Mouse (Mus musculus): Measurements from ENCODE around the gene Nufip1. TPM values are rescaled to one million over a fixed set of nuclear protein-coding genes. Genes with fewer than 3 reads are reported as not detected.
A peak's percentile ranks its signal among the peaks of the same experiment; 100 is the strongest.
"Not testable (repeated sequence)": the region's sequence is repeated elsewhere in the genome, so short reads cannot be mapped to it uniquely, and the experiment has no call there.

Gene Nufip1
- total RNA-seq, 2 experiments from 2014 or later = 6.0 to 6.4 TPM

DNA sequence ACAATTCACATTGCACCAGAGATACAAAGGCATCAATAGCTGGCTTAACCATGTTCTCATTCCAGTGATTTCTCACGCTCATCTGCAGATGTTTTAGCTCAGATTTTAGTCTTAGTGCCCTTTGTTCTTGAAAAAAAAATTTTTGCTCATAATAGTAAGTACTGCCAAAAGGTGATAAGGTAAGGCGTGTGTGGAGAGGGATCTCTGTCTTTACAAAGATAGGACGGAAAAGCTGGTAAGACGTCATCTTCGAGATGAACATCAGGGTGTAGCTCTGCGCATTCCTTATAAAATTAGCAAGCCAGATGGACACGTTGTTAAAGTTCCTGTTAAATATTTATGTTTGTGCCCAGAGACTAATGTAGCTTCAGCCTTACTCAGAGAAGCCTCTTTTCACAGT is 35.2 kb downstream of the Nufip1 start:
- DNase-seq = no peak

DNA sequence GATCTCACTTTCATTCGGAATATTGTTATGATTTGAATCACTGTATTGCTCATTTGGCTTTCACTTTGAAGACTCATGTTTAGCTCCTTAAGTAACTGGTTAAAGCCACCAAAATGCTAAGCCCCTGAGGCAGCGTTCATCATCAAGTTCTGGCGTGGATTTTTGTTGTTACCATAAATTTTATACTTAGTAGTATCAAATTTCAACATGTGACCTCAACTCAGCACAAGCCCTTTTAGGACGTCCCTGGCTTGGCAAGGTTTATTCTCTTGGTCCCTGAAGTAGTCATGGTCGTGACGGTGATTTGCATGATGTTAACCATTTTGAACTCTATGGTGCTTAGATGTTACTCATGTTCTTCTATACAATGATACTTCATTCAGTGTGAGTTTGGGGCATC is 36.4 kb downstream of the Nufip1 start:
- no peak for DNase-seq

DNA sequence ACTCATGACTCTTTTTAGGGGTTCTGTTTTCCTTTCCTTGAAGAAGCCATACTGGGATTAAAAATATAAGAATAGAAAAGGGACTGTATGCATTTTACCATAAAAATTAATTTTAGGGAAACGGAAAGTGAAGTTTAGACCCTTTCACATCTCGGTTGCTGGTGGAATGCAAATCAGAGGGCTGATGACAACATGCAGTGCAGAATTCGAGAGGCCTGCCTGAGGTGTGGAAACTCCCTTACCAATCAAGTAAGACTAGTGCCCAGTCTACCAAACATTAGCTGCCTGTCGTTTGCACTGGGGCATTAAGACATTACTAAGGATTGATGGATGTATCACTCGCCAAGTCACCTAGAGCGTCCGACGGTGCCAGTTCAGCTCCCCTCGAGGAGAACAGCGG is 37.6 kb downstream of the Nufip1 start:
- DNase-seq = no peak

DNA sequence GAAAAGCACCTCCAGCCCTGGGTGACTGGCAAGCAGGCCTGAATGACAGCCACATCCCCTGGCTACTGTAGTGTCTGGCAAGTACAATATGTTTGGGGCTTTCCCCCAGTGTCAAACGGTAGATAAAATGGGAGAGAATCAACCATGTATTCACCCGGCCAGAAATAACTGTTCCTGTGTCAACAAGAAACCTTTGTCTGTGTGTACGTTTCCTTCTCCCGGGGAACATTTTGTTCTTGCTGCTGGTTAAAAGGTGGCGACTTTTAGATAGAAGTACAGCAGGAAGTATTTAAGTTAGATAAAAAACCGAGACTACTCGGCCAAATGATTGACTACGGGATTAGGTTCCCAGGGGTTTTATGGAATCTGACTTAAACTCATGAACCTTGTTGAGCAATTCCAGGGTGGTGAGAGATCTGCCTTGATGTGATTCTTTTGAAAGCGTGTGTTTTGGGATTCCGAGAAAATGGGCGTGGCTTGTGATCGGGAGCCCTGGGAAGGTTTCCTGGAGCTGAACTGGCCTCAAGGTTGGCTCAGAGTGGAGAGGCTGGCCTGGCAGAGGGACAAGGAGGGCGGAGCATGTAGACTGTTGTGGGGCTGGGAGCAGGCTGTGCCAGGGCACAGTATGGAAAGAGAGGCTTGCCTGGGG is 39.0 kb downstream of the Nufip1 start:
- peak; percentile 92 for DNase-seq

DNA sequence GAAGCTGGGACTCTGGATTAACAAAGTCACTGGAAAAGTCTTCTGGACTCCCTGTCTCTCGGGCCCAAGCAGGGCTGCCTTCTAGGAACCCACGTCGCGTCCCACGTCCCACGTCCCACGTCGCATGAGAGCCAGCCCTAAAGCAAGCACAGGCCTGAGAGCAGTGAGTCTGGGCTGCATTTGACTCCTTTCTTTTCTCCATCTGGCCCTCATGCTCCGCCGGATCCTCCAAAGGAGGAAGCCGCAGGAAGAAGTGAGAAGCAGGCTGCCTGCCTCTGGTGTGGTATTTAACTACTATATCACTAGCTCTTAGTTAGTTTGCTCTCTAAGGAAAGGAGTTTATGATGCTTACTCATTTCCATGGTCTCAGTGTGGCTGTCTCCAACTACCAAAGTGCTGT is 39.8 kb downstream of the Nufip1 start:
- DNase-seq = no peak

DNA sequence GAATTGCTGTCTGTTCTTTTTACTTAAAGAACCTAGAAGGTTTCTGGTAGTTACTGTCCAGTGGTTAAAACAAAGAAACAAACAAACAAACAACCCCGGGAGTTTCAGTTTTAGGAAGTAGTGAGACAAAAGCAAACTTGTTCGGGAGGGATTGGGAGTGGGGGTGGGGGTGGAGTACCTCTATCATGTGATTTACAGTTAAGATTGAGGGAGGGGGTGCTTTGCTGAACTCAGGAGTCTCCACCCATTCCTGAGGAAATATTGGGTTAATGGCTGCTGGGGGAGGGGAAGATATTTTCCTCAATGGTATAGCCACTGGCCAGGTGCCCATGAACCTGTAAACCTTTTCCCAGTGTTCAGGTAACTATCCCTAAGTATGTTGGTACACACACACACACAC is 40.3 kb downstream of the Nufip1 start:
- no peak for DNase-seq

DNA sequence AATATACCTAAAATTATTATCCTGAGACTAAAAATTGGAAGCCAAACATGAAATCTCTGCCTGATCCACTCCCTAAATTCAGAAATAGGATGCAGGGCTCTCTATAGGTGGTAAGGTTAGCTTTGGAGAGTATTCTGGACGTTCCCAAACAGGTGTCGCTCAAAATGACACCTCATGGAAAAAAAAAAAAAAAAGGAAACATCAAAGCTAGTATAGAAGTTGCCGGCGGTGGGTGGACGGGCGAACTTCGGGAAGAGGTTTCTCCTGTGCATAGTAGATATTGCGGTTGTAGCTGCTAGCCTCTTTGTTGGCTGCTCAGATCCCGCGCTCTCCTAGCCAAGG is 41.1 kb downstream of the Nufip1 start:
- DNase-seq = no peak

DNA sequence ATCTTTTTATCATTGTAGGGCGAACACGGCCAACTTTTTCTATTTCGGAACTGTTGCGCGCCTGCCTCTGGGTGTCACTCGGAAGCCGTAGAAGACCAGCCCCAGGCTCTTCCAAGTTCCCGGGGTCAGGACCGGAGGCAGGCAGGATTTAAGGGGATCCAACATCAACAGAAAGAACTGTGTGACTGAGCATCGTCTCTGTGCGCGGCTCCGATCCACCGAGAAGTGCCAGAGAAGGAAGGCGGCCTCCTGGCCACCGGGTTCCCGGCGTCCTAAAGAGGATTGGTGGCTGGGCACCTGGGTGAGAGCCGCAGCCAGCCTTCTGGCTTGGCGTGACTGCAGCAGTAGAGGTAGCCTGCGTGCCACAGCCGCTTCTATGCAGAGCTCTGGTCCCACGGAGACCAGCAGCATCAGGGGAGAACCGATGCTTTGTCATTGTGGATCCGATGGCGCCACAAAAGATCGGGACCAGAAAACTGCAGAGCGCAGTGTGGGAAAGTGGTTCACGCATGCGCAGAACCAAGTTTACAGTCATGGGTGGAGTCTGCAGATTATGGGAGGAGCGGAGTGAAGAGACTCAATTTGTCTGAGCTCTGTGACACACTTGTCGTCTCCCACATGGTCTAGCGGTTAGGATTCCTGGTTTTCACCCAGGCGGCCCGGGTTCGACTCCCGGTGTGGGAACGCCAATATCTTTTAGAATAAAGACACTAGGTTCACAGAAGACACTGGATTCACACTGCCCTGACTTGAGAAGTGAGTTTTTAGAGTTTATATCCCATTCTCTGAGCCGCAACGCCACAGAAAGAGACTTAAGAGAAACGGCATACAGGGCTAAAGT is 41.7 kb downstream of the Nufip1 start:
- peak; percentile 96 for DNase-seq

DNA sequence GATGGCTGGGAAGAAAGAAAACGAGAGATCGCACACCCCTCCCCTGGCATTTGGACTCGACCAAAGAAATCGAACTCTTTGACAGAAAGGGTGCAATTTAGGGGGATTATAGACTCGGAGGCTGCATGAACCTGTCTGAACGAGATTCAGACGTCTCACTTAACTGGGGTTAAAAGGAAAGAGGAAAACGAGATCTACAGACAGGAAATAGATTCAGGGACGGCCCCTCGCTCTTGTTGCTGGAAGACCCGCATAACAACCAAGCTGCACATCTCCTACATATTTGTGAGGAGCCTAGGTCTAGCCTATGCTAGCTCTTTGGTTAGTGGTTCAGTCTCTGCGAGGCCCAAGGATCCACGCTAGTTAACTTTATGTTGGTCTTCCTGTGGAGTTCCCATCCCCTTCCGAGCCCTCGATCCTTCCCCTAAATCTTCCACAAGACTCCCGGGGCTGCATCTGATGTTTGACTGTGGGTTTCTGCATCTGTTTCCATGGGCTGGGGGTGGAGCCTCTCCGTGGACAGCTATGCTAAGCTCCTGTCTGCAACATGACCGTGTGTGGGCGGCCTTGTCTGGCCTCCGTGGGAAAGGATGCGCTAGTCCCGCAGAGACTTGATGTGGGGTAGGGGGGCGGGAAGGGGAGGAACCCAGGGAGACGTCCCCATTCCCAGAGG is 42.4 kb downstream of the Nufip1 start:
- DNase-seq = peak; percentile 17

DNA sequence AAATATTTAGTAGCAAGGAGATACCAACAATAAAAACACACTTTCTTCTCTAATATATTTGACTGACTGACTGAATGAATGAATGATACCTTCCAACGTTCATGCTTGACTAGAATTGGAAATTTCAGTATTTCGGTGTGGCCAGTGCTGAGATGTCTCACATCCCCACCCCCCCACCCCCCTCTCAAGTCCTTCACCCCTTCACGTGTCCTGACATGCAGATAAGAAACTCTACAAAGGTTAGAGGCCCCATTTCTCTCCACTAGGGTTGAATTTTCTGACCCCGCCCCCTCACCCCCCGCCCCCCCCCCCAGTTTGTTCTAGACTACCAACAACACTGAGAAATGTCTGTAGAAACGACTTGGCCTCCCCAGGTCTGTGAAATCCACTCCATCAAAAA is 43.1 kb downstream of the Nufip1 start:
- no peak for DNase-seq

DNA sequence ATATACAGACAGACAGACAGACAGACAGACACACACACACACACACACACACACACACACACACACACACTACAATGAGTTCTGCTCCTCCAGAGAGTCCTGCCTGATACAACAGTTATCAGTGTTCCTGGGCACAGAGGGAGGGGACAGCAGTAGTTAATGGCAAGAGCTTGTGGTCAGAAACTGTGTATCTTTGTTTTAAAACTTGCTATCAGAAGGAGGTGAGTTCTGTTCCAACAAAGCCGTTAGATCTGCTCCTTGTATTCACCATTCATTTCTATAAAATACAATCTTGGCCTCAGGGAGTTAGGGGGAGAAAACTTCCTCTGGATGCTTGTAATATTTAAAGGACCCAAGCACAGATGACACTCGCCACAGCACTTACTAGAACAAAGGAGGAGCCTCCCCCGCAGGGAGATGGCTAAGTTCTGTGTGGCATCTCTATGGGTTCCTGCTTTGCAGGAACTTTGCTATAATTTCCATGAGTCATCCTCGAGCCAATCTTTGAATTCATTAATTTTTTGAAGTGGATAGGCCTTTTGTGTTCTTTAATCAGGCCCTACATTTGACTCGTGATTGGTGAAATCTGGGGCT is 47.6 kb downstream of the Nufip1 start:
- no peak for DNase-seq

DNA sequence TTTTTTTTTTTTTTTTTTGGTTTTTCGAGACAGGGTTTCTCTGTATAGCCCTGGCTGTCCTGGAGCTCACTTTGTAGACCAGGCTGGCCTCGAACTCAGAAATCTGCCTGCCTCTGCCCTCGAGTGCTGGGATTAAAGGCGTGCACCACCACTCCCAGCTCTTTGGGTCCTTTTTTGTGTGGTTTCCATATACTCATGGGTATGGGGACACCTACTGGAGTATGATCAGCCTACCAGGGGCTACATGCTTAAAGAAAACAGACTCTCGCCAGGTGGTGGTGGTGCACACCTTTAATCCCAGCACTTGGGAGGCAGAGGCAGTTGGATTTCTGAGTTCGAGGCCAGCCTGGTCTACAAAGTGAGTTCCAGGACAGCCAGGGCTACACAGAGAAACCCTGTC is 49.9 kb downstream of the Nufip1 start:
- DNase-seq = not testable (repeated sequence)

DNA sequence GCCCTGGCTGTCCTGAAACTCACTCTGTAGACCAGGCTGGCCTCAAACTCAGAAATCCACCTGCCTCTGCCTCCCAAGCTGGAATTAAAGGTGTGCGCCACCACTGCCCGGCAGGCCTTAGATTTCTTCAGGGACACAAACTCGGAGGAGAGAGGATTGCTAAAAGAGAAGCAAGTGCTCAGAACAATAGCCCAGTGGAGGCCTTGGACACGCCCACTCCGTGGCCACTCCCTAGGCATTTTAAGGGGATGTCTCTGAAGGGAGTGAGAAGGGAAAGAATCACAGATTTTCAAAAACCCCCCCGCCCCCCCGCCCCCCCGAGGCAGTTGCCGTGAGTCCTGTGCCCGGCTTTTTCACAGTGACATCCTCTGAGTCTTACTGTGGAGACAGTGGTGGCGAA is 53.5 kb downstream of the Nufip1 start:
- no peak for DNase-seq

DNA sequence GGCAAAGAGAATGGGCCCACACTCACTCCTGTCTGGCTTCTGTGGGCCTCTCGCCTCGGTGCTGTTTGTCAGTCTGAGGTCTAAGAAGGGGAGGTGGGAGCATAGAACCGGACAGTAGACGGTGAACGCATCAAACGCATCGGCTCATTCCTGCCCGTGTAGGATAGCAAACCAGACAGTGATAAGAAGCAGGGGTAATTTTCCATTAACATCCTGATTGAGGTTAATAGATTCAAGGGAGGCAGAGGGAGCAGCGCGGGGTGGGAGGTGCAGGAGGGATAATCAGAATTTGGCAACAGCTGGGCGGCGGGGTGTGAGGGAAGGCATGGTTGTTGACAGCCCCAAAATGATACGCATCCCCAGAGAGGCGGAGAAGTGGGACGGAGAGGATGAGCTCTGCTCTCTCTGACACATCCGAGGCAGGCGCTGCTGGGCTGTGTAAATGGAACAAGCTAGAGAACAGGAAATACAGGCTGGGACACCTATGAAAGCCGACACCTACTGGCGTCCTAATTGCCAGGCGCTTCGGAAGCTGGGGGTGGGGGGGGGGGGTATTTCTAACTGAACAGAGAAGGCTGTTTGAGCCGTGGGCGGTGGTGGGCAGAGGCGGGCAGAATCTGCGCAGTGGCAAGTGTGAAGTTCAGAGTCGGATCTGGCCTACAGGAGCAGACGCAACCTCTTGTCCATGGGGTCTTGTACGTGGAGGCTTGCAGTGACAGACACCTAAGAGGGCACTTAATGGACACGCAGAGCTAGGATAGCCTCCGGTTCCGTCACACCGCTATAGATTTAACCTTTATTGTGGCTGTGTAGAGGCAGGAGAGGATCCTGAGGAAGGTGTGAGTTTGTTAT is 54.4 kb downstream of the Nufip1 start:
- peak; percentile 45 for DNase-seq

DNA sequence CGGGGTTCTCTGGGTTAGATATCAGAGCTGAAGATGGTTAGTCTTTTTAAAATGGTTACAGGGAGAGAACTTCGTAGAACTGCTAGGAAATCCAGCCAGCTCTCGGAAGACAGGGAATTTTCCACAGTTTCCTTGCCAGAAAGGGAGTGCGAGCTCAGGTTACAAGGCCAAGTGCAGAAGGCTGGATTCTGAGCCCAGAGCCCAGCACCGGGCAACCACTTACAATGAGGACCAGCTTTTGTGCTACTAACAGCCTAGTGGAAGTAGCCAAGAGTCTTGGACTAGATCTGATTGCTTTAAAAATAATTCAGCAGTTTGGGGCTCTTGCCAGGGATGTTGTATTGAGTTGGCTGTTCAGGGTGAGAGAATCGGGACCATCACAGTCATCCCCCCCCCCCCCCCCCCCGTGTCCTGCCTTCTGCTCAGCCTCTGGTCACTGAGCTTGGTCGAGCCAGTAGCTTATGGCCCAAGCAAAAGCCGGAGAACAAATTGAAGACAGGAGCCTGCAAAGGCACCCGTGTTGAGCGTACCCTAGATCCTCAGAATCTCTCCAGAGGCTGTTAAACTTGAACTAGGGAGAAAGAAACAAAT is 59.3 kb downstream of the Nufip1 start:
- DNase-seq = peak; percentile 15

DNA sequence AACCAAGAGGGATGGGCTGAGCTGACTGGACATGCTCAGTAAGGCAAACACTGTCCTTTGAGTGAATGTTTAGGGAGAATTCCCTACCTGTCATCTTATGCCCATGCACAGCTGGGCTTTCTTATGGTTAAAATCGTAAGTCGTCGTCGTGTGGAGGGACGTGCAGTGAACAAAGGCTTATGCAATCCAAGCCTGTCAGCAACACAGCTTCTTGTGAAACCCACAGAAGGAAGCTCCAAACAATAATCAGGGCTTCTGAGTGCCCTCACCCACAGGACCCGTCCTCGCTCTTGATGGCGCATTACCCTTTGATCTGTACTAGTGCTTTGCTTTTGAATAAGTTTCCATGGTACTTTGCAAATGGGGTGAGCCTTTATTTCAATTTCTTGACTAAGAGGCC is 60.6 kb downstream of the Nufip1 start:
- no peak for DNase-seq

DNA sequence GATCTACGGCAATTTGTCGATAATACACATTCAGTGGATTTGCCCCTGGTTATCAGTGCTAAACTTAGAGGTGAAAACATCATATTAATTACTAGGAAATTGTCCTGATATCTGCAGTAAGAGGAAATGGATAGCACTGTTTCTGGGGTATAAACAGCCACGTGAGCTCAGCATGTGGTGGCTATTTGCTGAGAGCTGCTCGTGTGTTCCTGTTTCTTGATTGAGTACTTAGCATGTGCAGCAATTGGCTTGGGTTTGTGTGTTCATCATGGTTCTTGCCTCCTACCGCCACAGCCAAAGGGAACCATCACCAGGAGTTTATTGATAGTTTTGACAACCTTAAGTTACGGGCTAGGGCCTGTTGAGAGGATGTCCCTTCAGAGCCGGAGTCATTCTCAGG is 63.6 kb downstream of the Nufip1 start:
- no peak for DNase-seq

DNA sequence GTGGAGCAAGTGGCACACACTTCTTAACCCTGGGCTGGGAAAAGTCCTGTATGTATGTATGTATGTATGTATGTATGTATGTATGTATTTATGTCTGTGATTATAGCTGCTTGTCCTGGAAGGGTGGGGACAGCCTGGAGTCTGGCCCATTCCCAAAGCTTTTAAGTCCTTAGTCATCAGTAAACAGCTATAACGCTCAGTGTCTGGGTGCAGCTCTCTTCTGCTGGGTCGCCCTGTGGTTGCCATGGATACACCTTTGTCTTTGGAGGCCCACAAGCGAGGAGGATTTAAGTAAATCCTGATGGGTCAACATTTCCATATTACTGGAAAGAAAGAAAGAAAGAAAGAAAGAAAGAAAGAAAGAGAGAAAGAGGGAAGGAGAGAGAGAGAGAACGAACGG is 65.1 kb downstream of the Nufip1 start:
- DNase-seq = no peak

DNA sequence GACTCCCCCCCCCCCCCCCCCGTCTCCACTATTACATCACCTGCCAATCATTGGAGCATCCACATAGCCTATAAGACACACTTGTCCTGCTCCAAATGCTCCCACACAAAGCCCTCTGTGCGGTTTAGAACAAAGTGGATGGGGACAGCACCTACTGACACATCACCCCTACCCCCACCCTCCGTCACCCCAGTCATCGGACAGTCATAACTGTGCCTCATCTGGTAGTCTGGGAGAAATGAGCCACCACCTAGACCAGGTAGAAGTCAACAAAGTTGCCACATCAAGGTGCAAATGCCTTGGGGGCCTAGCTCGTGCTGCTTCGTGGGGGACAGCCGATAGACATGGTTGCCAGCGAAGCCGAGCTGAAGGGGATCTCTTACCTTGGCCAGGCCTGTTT is 66.5 kb downstream of the Nufip1 start:
- no peak for DNase-seq

DNA sequence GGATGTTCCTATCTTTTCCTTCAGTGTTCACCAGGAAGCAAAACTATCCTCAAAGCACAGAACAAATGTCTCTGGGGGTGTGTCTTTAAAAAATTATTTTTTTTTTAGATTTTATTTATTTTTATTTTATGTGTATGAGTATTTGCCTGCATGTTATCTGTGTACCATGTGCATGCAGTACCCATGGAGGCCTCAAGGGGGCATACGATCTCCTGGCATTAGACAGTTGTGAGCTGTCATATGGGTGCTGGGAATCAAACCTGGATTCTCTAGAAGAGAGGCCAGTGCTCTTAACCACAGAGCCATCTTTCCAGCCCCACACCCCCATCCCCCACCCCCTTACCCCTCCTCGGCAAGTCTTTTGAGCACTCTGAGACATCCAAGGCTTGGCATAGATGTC is 67.8 kb downstream of the Nufip1 start:
- DNase-seq = no peak

DNA sequence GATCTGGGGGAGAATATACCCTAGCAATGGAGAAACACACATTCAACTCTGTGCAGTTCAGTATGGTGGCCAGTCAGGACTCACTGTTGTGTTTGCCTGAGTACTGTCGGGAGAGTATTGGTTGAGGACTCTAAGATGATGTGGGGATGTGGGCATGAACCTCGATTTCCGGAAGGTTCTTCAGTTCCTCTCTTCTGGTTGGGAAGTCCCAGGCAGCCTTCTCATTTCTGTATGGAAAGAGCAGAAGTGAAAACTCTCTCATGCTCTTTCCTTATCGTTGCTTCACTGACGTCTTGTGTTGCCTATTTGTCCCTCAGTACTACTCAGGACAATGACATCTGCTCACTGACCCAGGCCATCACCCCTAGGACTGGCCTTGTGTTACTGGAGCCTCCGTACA is 68.7 kb downstream of the Nufip1 start:
- no peak for DNase-seq

DNA sequence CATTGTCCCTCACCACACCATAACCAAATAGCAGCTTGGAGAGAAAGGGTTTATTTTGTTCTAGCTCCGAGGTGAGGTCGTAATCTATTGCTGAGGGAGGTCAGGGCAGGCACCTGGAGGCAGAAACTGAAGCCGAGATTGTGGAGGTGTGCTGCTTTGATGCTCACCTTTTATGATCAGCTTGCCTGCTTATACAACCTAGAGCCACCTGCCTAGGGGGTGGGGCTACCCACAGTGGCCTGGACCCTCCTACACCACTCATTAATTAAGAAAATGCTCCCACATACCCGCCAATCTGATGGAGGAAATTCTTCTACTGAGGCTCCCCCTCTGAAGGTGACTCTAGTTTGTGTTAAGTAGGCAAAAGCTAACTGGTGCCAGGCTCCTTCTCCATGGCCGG is 74.7 kb downstream of the Nufip1 start:
- no peak for DNase-seq
